Mouse (Mus musculus) Patski (cell line): ENCODE data around the gene Entpd8. TPM values are rescaled to one million over a fixed set of nuclear protein-coding genes. Genes with fewer than 3 reads are reported as not detected.

Experiments used
- ATAC-seq: fragments of 100-300 bp; one replicate; pipeline ENCODE4 v1.8.0; 2021
- CTCF ChIA-PET: fragments of 350-600 bp; sonication (Branson Sonifier 250); formaldehyde crosslinking; loops from one replicate; lab custom pipeline; 2022; ENCODE audit warnings: inconsistent platforms; lab: Charles Lee
- POLR2A ChIA-PET: fragments of 350-600 bp; sonication (Branson Sonifier 250); formaldehyde crosslinking; loops from one replicate; lab custom pipeline; 2022; ENCODE audit warnings: antibody characterized with exemption, inconsistent platforms; lab: Charles Lee
- DNase-seq: peaks from one replicate; pipeline ENCODE4 v3.0.0-alpha.2; 2011; ENCODE audit warnings: low read depth, low spot score
- H3K27me3 ChIP-seq: fragments of 371-371 bp; one replicate; pipeline ENCODE4 v1.5.1; 2021
- CTCF ChIP-seq: fragments of 100-300 bp; IDR thresholded peaks from one replicate; pipeline ENCODE4 v1.5.1; 2021
- in situ Hi-C: fragments of 300-500 bp; cut with MboI; formaldehyde crosslinking; loops from 3 replicates; pipeline ENCODE4 v1.11.1; 2018; ENCODE audit warnings: low pct_unique_long_range_greater_than_20kb, mixed read lengths
- polyA plus RNA-seq: library from polyadenylated mRNA; unstranded; gene quantifications from one replicate; pipeline ENCODE4 v1.2.3, GENCODE M21; 2021

Entpd8 gene
- polyA plus RNA-seq, 1 experiment from 2014 or later: not detected

GRCm38 (mm10) chr2:25064285-25064684 is 15.8 kb upstream of the Entpd8 start:
- no peak for TF ChIP-seq CTCF
- no peak for DNase-seq
- ATAC-seq: no peak
- POLR2A ChIA-PET: interaction anchor here (1.2 kb wide), 1 partner anchor 9 kb away, joined by 4 read pairs; no protein-coding TSS in a partner anchor
- in situ Hi-C loops: no loop called here
- CTCF ChIA-PET: interaction anchor here (0.7 kb wide), 1 partner anchor 14 kb away, joined by 3 read pairs; no protein-coding TSS in a partner anchor
- no peaks in the 10 kb centered on the region for H3K27me3 ChIP-seq

- POLR2A ChIA-PET: interaction anchor here (1.2 kb wide), 1 partner anchor 10 kb away, joined by 4 read pairs; no protein-coding TSS in a partner anchor
- no peak for TF ChIP-seq CTCF
- no peaks in the 10 kb centered on the region for H3K27me3 ChIP-seq
- DNase-seq (no peak), ATAC-seq (no peak)
- in situ Hi-C loops: no loop called here
- CTCF ChIA-PET: interaction anchor here (1.0 kb wide), 1 partner anchor 10 kb away, joined by 3 read pairs; no protein-coding TSS in a partner anchor
Measured at GRCm38 (mm10) chr2:25065537-25065936, 14.6 kb upstream of the Entpd8 start.

GRCm38 (mm10) chr2:25066552-25066951 is 13.6 kb upstream of the Entpd8 start:
- ATAC-seq (no peak), DNase-seq (no peak)
- no peak for TF ChIP-seq CTCF
- in situ Hi-C loops: no loop called here
- CTCF ChIA-PET: interaction anchor here (1.0 kb wide), 1 partner anchor 11 kb away, joined by 3 read pairs; no protein-coding TSS in a partner anchor
- POLR2A ChIA-PET: no interaction called here
- no peaks in the 10 kb centered on the region for H3K27me3 ChIP-seq

GRCm38 (mm10) chr2:25069537-25069936 is 10.6 kb upstream of the Entpd8 start:
- ATAC-seq (no peak), DNase-seq (no peak)
- CTCF ChIA-PET: no interaction called here
- no peak for TF ChIP-seq CTCF
- in situ Hi-C loops: no loop called here
- H3K27me3 ChIP-seq: no peaks in the 10 kb centered on the region
- POLR2A ChIA-PET: no interaction called here

- DNase-seq: no peak
- POLR2A ChIA-PET: no interaction called here
- H3K27me3 ChIP-seq: no peaks in the 10 kb centered on the region
- TF ChIP-seq CTCF: no peak
- CTCF ChIA-PET: no interaction called here
- ATAC-seq: no peak
- in situ Hi-C loops: no loop called here
Measured at GRCm38 (mm10) chr2:25072398-25072797, 7.7 kb upstream of the Entpd8 start.

GRCm38 (mm10) chr2:25075506-25075905 is 4.6 kb upstream of the Entpd8 start:
- ChIA-PET CTCF (no interaction called here), POLR2A (interaction anchor here (0.6 kb wide), 1 partner anchor 8 kb away, joined by 3 read pairs; no protein-coding TSS in a partner anchor)
- H3K27me3 ChIP-seq: no peaks in the 10 kb centered on the region
- in situ Hi-C loops: no loop called here
- ATAC-seq (no peak), DNase-seq (no peak)
- TF ChIP-seq CTCF: no peak

GRCm38 (mm10) chr2:25078967-25079366 is 1.1 kb upstream of the Entpd8 start:
- ATAC-seq (no peak), DNase-seq (no peak)
- TF ChIP-seq CTCF: no peak
- CTCF ChIA-PET: no interaction called here
- POLR2A ChIA-PET: interaction anchor here (0.6 kb wide), 1 partner anchor 32 kb away, joined by 4 read pairs; no protein-coding TSS in a partner anchor
- in situ Hi-C loops: no loop called here
- H3K27me3 ChIP-seq: peaks cover 8% of the 10 kb centered on the region

- ChIA-PET CTCF (no interaction called here), POLR2A (no interaction called here)
Measured at GRCm38 (mm10) chr2:25083697-25084096, 3.6 kb downstream of the Entpd8 start.

GRCm38 (mm10) chr2:25085571-25085970 is 5.5 kb downstream of the Entpd8 start:
- DNase-seq: no peak
- POLR2A ChIA-PET: no interaction called here
- peaks cover 8% of the 10 kb centered on the region for H3K27me3 ChIP-seq
- no peak for TF ChIP-seq CTCF
- CTCF ChIA-PET: interaction anchor here (1.1 kb wide), 1 partner anchor 38 kb away, joined by 3 read pairs; no protein-coding TSS in a partner anchor
- no peak for ATAC-seq
- in situ Hi-C loops: no loop called here

More at GRCm38 (mm10) chr2:25083697-25084096, 3.6 kb downstream of the Entpd8 start:
- peaks cover 8% of the 10 kb centered on the region for H3K27me3 ChIP-seq
- no peak for TF ChIP-seq CTCF
- in situ Hi-C loops: no loop called here
- ATAC-seq (no peak), DNase-seq (no peak)

- in situ Hi-C loops: no loop called here
- ChIA-PET POLR2A (no interaction called here), CTCF (interaction anchor here (1.6 kb wide), 1 partner anchor 8 kb away, joined by 4 read pairs; no protein-coding TSS in a partner anchor)
- ATAC-seq: no peak
- no peak for DNase-seq
- TF ChIP-seq CTCF: no peak
- H3K27me3 ChIP-seq: peaks cover 15% of the 10 kb centered on the region
Measured at GRCm38 (mm10) chr2:25087842-25088241, 7.7 kb downstream of the Entpd8 start.

- no peak for TF ChIP-seq CTCF
- no peak for ATAC-seq
- DNase-seq: no peak
- ChIA-PET CTCF (no interaction called here), POLR2A (no interaction called here)
- peaks cover 14% of the 10 kb centered on the region for H3K27me3 ChIP-seq
- in situ Hi-C loops: no loop called here
Measured at GRCm38 (mm10) chr2:25088636-25089035, 8.5 kb downstream of the Entpd8 start.
